Mouse (Mus musculus): ENCODE data around the gene Psma6. TPM values are rescaled to one million over a fixed set of nuclear protein-coding genes. Genes with fewer than 3 reads are reported as not detected.

Psma6 gene
- polyA plus RNA-seq, 1 experiment from 2014 or later = 358 TPM

DNA sequence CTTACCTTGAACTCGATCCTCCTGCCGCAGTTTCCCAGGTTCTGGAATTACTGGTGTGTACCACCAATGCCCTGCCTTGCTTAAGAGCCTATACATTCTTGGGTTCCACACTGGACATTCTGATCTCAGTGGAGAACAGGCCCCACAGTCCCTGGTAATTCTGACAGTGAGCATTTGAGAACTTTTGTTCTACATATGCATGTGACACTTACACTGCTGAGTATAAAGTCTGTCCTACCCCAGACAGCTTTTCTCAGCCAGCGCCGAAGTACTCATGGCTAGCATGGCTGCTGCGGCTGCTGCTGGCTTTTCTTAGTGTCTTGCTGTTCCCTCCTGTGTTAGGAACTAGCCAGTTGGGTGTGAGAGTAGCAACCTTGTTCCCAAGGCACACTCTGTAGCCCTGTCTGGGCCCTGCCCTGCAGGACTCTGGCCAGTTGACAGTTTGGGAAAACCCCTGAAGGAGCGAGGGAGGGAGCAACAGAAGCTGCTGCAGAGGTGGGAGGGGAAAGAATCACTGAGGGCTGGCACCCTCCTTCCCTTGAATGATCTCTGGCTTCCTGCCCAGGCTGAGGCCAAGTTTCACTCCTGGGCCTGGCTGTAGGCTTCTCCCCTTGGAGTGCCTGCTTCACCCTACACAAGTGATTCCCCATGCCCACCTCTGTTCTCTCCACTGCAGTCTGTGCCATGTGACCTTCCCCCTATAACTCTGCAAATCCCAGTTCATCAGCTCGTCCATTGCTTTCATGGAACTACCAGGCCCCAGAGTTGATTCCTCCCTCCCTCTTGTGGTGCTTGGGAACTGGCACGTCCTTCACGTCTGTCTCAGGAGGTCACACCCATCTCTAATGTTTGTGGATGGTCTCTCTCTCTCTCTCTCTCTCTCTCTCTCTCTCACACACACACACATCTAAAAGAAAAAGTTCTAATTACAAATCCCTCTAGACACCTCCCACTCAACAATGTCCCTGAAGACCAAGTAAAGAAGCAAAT lies 59.1 kb downstream of the Psma6 start:
- peak; percentile 84 for ATAC-seq (ENCODE audit: low FRiP score, low TSS enrichment)
- no peaks in the 10 kb centered on the region for H3K36me3 ChIP-seq (ENCODE audit: control insufficient read depth, insufficient read depth, low read length)
- WGBS = 42% methylated on average over 9 of the region's 9 CpGs
- no peaks in the 10 kb centered on the region for H3K27me3 ChIP-seq (ENCODE audit: control insufficient read depth, insufficient read depth, low read length)
- H3K4me1 ChIP-seq (replicated peaks; ENCODE audit: control insufficient read depth, insufficient read depth) = peaks cover 24% of the 10 kb centered on the region; the same call in 1 of the 2 replicates
- H3K4me3 ChIP-seq (ENCODE audit: low read depth, low read length) = no peak overlapping the region
- no peak for TF ChIP-seq EP300 (optimal IDR thresholded peaks at IDR 0.05)
- peak; percentile 35 for TF ChIP-seq CTCF (IDR thresholded peaks at IDR 0.05; ENCODE audit: low read depth)
- 0 out of 2 replicates have a peak overlapping the region, but pooled peaks have one; percentile 45 for H3K9ac ChIP-seq (ENCODE audit: low read length)
- no peaks in the 10 kb centered on the region for H3K9me3 ChIP-seq (ENCODE audit: control insufficient read depth, low read length)
- DNase-seq (ENCODE audit: low spot score) = peak; percentile 87
- peak overlapping the region; percentile 84 for H3K27ac ChIP-seq (replicated peaks)
- H3K4me2 ChIP-seq (replicated peaks; ENCODE audit: low read depth) = no peak overlapping the region

DNA sequence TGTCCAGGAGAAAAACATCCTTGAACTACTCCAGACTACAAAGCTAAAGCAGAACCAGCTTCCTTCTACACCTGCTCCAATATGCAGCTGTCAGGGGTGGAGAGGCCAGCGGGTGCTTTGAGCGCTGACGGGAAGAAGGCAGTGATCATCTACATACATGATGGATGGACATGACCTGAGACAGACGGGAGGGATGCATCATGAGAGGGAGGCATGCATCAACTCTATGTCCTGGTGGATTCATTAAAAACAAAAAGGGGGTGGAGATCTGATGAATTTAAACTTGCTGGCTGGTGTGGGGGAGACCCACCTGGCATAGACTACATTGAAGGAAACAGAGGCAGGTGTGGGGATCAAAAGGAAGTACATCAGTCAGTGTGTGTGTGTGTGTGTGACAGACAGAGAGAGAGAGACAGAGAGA lies 60.0 kb downstream of the Psma6 start:
- H3K36me3 ChIP-seq (ENCODE audit: control insufficient read depth, insufficient read depth, low read length) = no peaks in the 10 kb centered on the region
- peaks cover 17% of the 10 kb centered on the region; the same call in 1 of the 2 replicates for H3K4me1 ChIP-seq (replicated peaks; ENCODE audit: control insufficient read depth, insufficient read depth)
- WGBS = 69% methylated on average over 4 of the region's 4 CpGs
- H3K27me3 ChIP-seq (ENCODE audit: control insufficient read depth, insufficient read depth, low read length) = no peaks in the 10 kb centered on the region
- H3K4me3 ChIP-seq (ENCODE audit: low read depth, low read length) = no peak overlapping the region
- no peak for TF ChIP-seq EP300 (optimal IDR thresholded peaks at IDR 0.05)
- TF ChIP-seq CTCF (IDR thresholded peaks at IDR 0.05; ENCODE audit: low read depth) = no peak
- DNase-seq (ENCODE audit: low spot score) (no peak), ATAC-seq (ENCODE audit: low FRiP score, low TSS enrichment) (no peak)
- H3K9me3 ChIP-seq (ENCODE audit: control insufficient read depth, low read length) = no peaks in the 10 kb centered on the region
- H3K9ac ChIP-seq (ENCODE audit: low read length) = no peak overlapping the region
- H3K27ac ChIP-seq (replicated peaks) = peak overlapping the region; percentile 49; the same call in 1 of the 2 replicates
- H3K4me2 ChIP-seq (replicated peaks; ENCODE audit: low read depth) = no peak overlapping the region

- WGBS = 82% methylated on average over 4 of the region's 4 CpGs
- H3K4me1 ChIP-seq (replicated peaks; ENCODE audit: control insufficient read depth, insufficient read depth) = peaks cover 17% of the 10 kb centered on the region; the same call in 1 of the 2 replicates
- DNase-seq (ENCODE audit: low spot score) = no peak
- H3K9me3 ChIP-seq (ENCODE audit: control insufficient read depth, low read length) = no peaks in the 10 kb centered on the region
- H3K27me3 ChIP-seq (ENCODE audit: control insufficient read depth, insufficient read depth, low read length) = no peaks in the 10 kb centered on the region
- H3K4me2 ChIP-seq (replicated peaks; ENCODE audit: low read depth) = no peak overlapping the region
- no peak overlapping the region for H3K9ac ChIP-seq (ENCODE audit: low read length)
- no peak overlapping the region for H3K4me3 ChIP-seq (ENCODE audit: low read depth, low read length)
- TF ChIP-seq EP300 (optimal IDR thresholded peaks at IDR 0.05) (no peak), CTCF (IDR thresholded peaks at IDR 0.05; ENCODE audit: low read depth) (no peak)
- H3K27ac ChIP-seq (replicated peaks) = peak overlapping the region; percentile 82; the same call in 1 of the 2 replicates
- no peaks in the 10 kb centered on the region for H3K36me3 ChIP-seq (ENCODE audit: control insufficient read depth, insufficient read depth, low read length)
- ATAC-seq (ENCODE audit: low FRiP score, low TSS enrichment) = no peak
Measured at GRCm38 (mm10) chr12:55445583-55445982, 61.6 kb downstream of the Psma6 start.

DNA sequence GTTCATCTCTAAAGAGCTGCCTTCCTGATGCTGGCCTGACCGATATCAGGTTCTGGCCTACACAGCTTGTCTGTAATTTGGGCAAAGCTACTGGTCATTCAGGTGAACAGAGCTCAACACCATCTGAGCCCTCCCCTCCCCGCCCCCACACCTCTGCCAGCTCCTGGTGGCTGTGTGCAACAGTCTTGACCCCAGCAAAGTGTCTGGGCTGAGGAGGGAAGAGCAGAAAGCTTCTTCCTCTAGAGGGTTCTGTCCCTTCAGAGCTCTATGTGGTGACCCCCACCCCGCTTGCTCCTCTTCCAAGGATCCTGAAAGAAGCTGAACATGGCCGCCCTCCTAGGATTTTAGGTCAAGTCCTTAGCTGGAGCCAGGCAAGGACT lies 62.3 kb downstream of the Psma6 start:
- no peaks in the 10 kb centered on the region for H3K36me3 ChIP-seq (ENCODE audit: control insufficient read depth, insufficient read depth, low read length)
- H3K9me3 ChIP-seq (ENCODE audit: control insufficient read depth, low read length) = no peaks in the 10 kb centered on the region
- no peaks in the 10 kb centered on the region for H3K27me3 ChIP-seq (ENCODE audit: control insufficient read depth, insufficient read depth, low read length)
- ATAC-seq (ENCODE audit: low FRiP score, low TSS enrichment) = no peak
- TF ChIP-seq EP300 (optimal IDR thresholded peaks at IDR 0.05) (no peak), CTCF (IDR thresholded peaks at IDR 0.05; ENCODE audit: low read depth) (no peak)
- WGBS = 88% methylated on average over 4 of the region's 4 CpGs
- no peak overlapping the region for H3K4me2 ChIP-seq (replicated peaks; ENCODE audit: low read depth)
- H3K9ac ChIP-seq (ENCODE audit: low read length) = no peak overlapping the region
- no peak for DNase-seq (ENCODE audit: low spot score)
- H3K4me3 ChIP-seq (ENCODE audit: low read depth, low read length) = no peak overlapping the region
- peaks cover 17% of the 10 kb centered on the region; the same call in 1 of the 2 replicates for H3K4me1 ChIP-seq (replicated peaks; ENCODE audit: control insufficient read depth, insufficient read depth)
- H3K27ac ChIP-seq (replicated peaks) = peak overlapping the region; percentile 82

GRCm38 (mm10) chr12:55446746-55447395 lies 62.8 kb downstream of the Psma6 start:
- Histone ChIP-seq H3K4me3 (ENCODE audit: low read depth, low read length) (no peak overlapping the region), H3K9ac (ENCODE audit: low read length) (0 out of 2 replicates have a peak overlapping the region, but pooled peaks have one; percentile 28), H3K27ac (replicated peaks) (peak overlapping the region; percentile 82), H3K27me3 (ENCODE audit: control insufficient read depth, insufficient read depth, low read length) (no peaks in the 10 kb centered on the region), H3K4me2 (replicated peaks; ENCODE audit: low read depth) (no peak overlapping the region), H3K9me3 (ENCODE audit: control insufficient read depth, low read length) (no peaks in the 10 kb centered on the region), H3K4me1 (replicated peaks; ENCODE audit: control insufficient read depth, insufficient read depth) (peaks cover 17% of the 10 kb centered on the region; the same call in 1 of the 2 replicates), H3K36me3 (ENCODE audit: control insufficient read depth, insufficient read depth, low read length) (no peaks in the 10 kb centered on the region)
- ATAC-seq (ENCODE audit: low FRiP score, low TSS enrichment) = peak; percentile 75
- DNase-seq (ENCODE audit: low spot score) = peak; percentile 56
- no peak for TF ChIP-seq EP300 (optimal IDR thresholded peaks at IDR 0.05)
- TF ChIP-seq CTCF (IDR thresholded peaks at IDR 0.05; ENCODE audit: low read depth) = no peak
- 23% methylated on average over 13 of the region's 13 CpGs for WGBS

Data from stomach, postnatal 0 days (tissue).